Mouse (Mus musculus) gastrocnemius, postnatal 14 days (tissue): ENCODE results near the gene Fam219b. TPM values are rescaled to one million over a fixed set of nuclear protein-coding genes. Genes with fewer than 3 reads are reported as not detected.

Source experiments
- DNase-seq: peaks from one replicate; pipeline ENCODE4 v3.0.0; 2021; ENCODE audit warnings: mixed read lengths
- intact Hi-C: fragments of 180-260 bp; cut with DNase I; formaldehyde crosslinking; loops from one replicate; pipeline ENCODE4 v1.15.1; 2025; ENCODE audit warnings: low total_unique reads
- long read RNA-seq, 2 experiments: library from polyadenylated mRNA; stranded (forward); transcript quantifications; one replicate each; pipeline ENCODE4 v2.0.0; 2021
- total RNA-seq, 2 experiments: library from RNA; stranded (reverse); gene quantifications; 2 replicates each; pipeline ENCODE4 v1.2.3; 2021

Fam219b gene
- 1 to 10 TPM; 4.5 to 6.1 TPM for total RNA-seq
- long read RNA-seq, experiment 1, transcript Fam219b-202 (5 exons, 3,017 nt), result major isoform, 7 of 8 reads
- long read RNA-seq, experiment 1, partial matches to known transcripts, result 0 of 8 reads
- long read RNA-seq, experiment 1, other reads (novel, unspliced or antisense), result 0 of 8 reads
- long read RNA-seq, experiment 2, transcript Fam219b-202 (5 exons, 3,017 nt), result major isoform, 5 of 9 reads
- long read RNA-seq, experiment 2, partial matches to known transcripts, result 0 of 9 reads
- long read RNA-seq, experiment 2, other reads (novel, unspliced or antisense), result 4 of 9 reads

- DNase-seq, result peak; percentile 92
- intact Hi-C loops, result loop anchor here (5.0 kb wide), 1 partner anchor 115 kb away; the partner anchor contains the start of gene Csk
These were observed at the start of gene Fam219b for GRCm38 (mm10) chr9:57537044-57537727. Gene Fam219b, plus strand, starts transcription at chr9:57537528.

DNA sequence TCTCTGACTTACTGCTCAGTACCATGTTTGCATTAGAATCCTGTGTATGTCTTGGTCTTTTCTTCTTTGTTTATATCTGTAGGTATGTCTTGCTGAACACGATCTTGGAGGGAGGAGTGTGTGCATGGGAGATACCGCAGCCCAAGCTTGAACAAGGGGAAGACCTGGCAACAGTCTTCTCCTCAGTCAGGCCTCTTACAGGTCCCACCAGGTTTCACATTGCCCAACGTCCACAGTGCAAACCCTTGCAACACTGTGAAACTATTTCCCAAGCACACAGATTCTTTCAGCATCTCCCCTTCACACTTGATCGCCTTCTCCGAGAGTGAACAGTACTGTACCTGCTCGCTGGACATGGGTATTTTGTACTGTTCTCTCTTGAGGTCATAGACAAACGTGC lies 49.5 kb upstream of the Fam219b start:
- DNase-seq, result no peak

GRCm38 (mm10) chr9:57493532-57493931 lies 43.8 kb upstream of the Fam219b start:
- DNase-seq, result no peak
- intact Hi-C loops, result no loop called here

More for the DNA sequence above, 49.5 kb upstream of the Fam219b start:
- intact Hi-C loops, result loop anchor here (10.0 kb wide), 1 partner anchor 167 kb away; the partner anchor contains the start of gene Csk

GRCm38 (mm10) chr9:57494970-57495369 lies 42.4 kb upstream of the Fam219b start:
- intact Hi-C loops, result no loop called here
- DNase-seq, result no peak

GRCm38 (mm10) chr9:57497236-57497635 lies 40.1 kb upstream of the Fam219b start:
- intact Hi-C loops, result no loop called here
- DNase-seq, result no peak

DNA sequence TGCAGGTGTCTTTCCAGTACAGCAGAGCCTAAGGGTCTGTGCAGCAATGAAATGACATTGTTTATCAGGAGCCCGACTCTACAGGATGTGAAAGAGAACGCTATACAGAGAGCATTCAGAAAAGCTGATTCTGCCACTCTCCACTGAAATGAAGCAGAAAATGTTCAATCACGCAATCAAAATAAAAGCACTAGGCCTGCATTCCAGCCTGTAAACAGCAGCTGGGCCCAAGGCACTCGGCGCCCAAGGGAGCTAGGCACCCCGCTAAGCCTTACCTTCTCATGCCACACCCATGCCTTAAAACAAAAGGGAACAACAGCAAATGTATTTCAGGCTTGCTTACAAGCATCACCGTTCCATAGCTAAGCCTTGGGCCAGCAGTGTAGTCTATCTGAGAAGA lies 38.8 kb upstream of the Fam219b start:
- no peak for DNase-seq
- intact Hi-C loops, result no loop called here

DNA sequence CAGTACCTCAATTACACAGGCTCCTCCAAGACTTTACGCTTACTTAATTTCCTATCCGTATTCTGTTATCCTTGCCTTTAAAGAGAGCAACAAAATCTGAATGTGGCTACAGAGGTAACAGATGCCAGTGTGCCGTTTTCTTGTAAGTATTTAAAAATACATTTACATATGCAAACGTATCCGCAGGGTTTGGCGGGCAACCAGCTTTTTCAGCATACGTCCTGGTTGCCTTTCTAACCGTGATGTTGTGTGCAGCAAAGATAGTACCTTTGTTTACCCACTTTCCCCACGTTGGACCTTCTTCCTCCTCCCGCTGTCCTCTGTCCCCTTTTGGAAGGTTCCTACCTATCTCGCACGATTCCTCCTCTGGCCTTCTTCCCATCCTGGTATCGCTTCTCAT lies 35.9 kb upstream of the Fam219b start:
- intact Hi-C loops, result no loop called here
- DNase-seq, result no peak

DNA sequence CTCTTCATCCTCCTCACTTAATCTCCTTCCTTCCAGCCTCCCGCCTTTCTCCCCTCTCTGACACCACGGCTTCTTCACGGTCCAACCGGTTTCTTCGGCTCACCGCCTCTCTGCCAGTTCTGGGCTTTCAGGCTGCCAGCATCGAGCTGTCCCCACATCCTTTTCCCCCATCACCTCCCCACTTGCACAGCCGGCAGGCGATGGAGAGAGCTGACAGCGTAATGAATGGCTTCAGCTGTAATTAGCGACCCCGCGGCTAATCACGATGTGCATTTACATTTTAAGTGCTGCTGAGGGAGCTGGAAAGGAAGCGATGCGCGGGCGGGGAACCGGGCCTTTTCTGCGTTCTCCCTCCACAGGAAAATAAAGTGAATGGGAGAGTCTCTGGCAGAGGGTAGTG lies 35.5 kb upstream of the Fam219b start:
- intact Hi-C loops, result no loop called here
- DNase-seq, result no peak

DNA sequence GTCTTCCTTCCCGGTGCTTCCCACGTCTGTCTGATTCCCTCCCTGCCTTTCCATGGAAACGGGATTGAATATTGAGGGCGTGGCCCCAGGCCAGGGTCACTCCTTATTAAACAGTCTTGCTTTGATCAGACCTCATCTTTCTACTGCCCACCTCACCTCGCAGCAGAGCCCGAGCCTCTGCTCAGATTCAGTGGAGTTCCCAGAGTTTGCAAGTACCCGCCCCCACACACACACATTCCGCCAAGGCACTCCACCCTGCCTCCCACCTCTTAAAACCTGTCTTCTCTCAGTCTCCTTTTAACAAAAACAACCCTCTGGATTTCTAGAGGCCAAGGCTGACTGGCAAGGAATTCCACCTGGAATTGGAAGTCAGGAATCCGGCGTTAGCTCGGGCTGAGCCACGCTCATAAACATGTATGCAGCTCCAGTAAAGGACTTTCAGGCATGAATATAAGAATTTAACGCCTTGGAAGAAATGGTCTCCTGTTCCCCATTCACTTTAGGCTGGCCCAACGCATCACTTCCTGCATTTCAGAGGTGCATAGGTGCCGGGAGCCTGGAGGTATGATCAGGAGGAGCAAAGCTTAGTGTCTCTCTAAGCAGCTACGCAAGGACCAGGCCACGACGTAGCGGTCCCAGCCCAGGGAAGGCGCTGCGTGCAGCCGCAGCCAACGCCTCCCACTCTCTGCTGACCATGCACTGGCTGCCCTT lies 34.3 kb upstream of the Fam219b start:
- no peak for DNase-seq

DNA sequence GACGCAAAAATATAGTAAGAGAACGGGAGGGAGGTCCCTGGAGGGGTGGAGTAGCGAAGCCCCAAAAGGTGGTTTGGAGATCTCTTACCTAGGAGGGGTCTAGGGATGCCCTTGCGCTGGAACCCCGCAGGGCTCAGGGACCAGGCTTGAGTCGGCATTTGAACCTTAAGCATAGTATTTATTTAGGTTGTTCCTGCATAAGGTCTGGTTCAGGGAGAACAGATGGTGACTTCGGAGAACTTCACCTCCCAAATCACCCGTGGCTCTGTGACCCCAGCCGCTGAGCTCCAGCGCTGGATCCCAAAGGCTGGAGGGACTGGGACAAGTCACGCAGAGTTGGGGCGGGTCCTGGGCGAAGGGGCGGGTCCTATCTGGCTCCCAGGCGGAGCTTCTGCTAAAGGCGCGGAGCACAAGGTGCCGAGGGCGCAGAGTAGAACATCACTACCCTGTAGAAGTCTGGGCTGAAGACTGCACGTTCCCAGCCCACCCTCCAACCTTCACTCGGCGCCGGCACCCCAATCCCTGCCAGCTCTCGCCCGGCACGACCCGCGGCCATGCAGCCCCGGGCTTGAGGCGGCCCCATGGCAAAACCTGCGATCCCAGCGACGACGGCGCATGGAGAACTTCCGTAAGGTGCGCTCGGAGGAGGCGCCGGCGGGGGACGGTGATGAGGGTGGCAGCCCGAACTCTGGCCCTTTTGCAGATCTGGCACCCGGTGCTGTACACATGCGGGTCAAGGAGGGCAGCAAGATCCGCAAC lies 33.5 kb upstream of the Fam219b start, which contains the start of gene Rpp25:
Gene Rpp25, plus strand, starts transcription at position 405 of the 759 bp plus-strand sequence.
- intact Hi-C loops, result no loop called here
- peak; percentile 36 for DNase-seq

More for the DNA sequence above, 34.3 kb upstream of the Fam219b start:
- intact Hi-C loops, result no loop called here

- peak; percentile 40 for DNase-seq
- intact Hi-C loops, result no loop called here
These were observed 33.0 kb upstream of the Fam219b start for GRCm38 (mm10) chr9:57504381-57504700.

DNA sequence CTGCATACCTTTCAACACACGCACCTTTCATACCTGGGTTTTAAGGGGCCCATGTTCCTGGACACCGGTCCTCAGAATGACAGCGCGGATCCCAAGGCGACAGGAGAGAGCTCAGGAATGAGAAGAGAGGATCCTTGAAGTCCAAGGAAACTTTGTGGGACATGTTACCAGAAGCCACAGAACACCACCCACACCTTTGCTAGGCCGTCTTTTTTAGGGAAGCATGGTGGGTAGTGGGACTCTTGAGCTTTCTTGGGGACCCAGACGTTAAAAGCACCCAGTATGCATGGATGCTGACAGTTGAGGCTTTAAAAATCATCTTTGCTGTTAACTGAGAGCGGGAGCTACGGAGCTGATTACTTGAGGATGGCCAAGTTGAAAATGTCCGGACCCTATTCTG lies 32.4 kb upstream of the Fam219b start:
- DNase-seq, result no peak
- intact Hi-C loops, result no loop called here

GRCm38 (mm10) chr9:57505700-57506099 lies 31.6 kb upstream of the Fam219b start:
- intact Hi-C loops, result no loop called here
- no peak for DNase-seq

- no peak for DNase-seq
- intact Hi-C loops, result no loop called here
These were observed 26.8 kb upstream of the Fam219b start for GRCm38 (mm10) chr9:57510577-57510976.

DNA sequence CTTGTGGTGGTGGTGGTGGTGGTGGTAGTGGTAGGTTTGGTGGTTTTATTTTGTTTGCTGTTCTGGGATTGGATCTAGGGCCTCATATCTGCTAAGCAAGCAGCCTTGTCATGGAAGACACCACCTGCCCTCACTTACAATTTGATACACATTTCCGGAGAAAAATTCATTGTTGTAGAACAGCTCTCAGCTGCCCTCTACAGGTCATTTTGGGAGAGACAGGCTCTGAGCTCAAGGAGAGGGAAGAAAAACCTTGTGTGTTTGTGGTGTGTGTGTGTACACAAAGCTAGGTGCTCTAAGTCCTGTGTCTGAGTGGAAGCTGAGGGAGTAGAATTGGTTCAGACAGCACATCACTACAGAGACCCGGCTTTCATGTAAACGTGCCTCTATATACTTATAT lies 20.2 kb upstream of the Fam219b start:
- DNase-seq, result peak; percentile 33
- intact Hi-C loops, result no loop called here

DNA sequence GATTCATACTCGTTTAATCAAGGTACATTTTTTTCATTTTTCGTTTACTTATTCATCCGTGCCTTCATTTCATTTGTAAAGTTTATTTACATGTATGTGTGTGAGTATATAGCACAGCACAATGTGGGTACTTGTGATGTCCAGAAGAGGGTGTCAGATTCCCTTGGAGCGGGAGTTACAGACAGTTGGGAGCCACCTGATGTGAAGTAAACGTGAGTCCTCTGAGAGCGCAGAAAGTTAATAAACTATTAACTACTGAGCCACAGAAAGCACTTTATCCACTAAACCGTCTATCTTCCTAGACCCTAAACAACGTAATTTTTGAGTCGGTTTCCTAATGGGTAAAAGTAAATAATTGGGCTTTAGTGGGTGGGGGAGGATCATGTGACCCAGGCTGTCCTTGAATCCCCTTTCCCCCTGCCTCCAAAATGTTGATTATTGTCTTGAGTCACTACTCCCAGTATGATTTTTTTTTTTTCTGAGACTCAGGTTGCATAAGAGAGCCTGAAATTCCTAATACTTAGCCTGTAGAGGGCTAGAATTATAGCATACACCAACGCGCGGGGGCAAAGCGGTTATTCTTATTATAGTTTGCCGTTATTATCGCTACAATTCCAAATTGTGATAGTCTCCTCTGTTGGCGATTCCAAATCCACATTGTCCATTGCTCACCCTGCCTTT lies 16.8 kb upstream of the Fam219b start:
- intact Hi-C loops, result no loop called here
- no peak for DNase-seq

GRCm38 (mm10) chr9:57521056-57521911 lies 16.0 kb upstream of the Fam219b start, which contains the start of gene Cox5a:
Gene Cox5a, plus strand, starts transcription at chr9:57521274.
- DNase-seq, result peak; percentile 96
- intact Hi-C loops, result no loop called here

DNA sequence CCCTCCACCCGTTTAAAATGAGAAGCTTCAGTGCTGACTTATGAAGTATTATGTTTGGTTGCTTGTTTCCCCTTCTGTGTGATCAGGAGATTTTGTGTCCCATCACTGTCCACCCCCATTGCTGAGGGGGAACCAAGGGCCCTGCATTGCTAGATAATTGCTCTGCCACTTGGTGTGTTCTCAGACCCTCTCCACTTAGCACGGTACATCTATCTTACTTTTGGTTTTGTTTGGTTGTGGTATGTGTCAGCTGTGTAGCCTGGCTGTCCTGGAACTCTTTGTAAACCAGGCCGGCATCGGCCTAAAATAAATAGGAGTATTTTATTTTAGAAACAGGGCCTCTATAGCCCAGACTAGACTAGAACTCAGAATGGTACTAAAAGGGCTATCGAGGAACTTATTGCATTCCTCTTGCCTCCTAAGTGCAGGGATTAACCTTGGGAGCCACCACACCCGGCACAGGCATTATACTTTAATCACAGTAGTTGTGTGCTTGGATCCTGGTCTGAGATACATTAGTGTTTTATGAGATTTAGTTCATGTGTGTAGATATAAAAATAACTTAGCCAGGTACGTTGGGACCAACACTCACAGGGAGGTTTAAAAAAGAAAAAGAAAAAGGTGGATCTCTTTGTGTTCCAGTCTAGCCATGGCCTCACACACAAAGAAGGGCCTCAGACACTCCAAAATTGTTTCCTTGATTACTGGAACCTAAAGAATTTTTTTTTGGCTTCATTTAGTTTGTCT lies 15.0 kb upstream of the Fam219b start:
- no peak for DNase-seq
- intact Hi-C loops, result no loop called here
